Mouse (Mus musculus) large intestine, adult 2 months (tissue): ENCODE results near the gene Gna11. TPM values are rescaled to one million over a fixed set of nuclear protein-coding genes. Genes with fewer than 3 reads are reported as not detected.

Source experiments
- DNase-seq: peaks from one replicate; pipeline ENCODE4 v3.0.0-alpha.2; 2012; ENCODE audit warnings: low read depth, low spot score
- WGBS: fragments of 180-500 bp; shearing (Covaris S2); methylation state at CpG from one replicate; pipeline ENCODE4 v1.1.7; 2018; 5-methylcytosine and 5-hydroxymethylcytosine counted together
- polyA plus RNA-seq: library from polyadenylated mRNA; depleted of rRNA; stranded (reverse); fragments of >200 nt; gene quantifications from 2 replicates; pipeline ENCODE4 v1.2.3, GENCODE M21; 2012; rRNA removed

Gna11 gene
- polyA plus RNA-seq: 402 and 684 TPM in 2 replicates

- peak; percentile 90 for DNase-seq
- under 1% methylated on average over 59 of the region's 59 CpGs for WGBS
Observed at GRCm38 (mm10) chr10:81545161-81545747, at the start of gene Gna11. Gene Gna11, minus strand, starts transcription at chr10:81545190.

GRCm38 (mm10) chr10:81593935-81594334, 48.9 kb upstream of the Gna11 start:
- DNase-seq: no peak
- WGBS: 74% methylated on average over 18 of the region's 18 CpGs

GRCm38 (mm10) chr10:81593223-81593622, 48.2 kb upstream of the Gna11 start:
- WGBS: 71% methylated on average over 4 of the region's 4 CpGs

GRCm38 (mm10) chr10:81592631-81593030, 47.6 kb upstream of the Gna11 start:
- 77% methylated on average over 7 of the region's 7 CpGs for WGBS

More at GRCm38 (mm10) chr10:81593223-81593622, 48.2 kb upstream of the Gna11 start:
- no peak for DNase-seq

GRCm38 (mm10) chr10:81591846-81592245, 46.9 kb upstream of the Gna11 start:
- no peak for DNase-seq

More at GRCm38 (mm10) chr10:81592631-81593030, 47.6 kb upstream of the Gna11 start:
- DNase-seq: no peak

GRCm38 (mm10) chr10:81588739-81589138, 43.7 kb upstream of the Gna11 start:
- no peak for DNase-seq
- WGBS: 87% methylated on average over 7 of the region's 7 CpGs

More at GRCm38 (mm10) chr10:81591846-81592245, 46.9 kb upstream of the Gna11 start:
- 48% methylated on average over 9 of the region's 9 CpGs for WGBS

GRCm38 (mm10) chr10:81583347-81583746, 38.4 kb upstream of the Gna11 start:
- WGBS: 73% methylated on average over 6 of the region's 6 CpGs
- DNase-seq: no peak

GRCm38 (mm10) chr10:81580441-81581070, 35.6 kb upstream of the Gna11 start:
- WGBS: 70% methylated on average over 25 of the region's 25 CpGs

GRCm38 (mm10) chr10:81579967-81580366, 35.0 kb upstream of the Gna11 start:
- 64% methylated on average over 4 of the region's 4 CpGs for WGBS
- no peak for DNase-seq

More at GRCm38 (mm10) chr10:81580441-81581070, 35.6 kb upstream of the Gna11 start:
- DNase-seq: no peak

GRCm38 (mm10) chr10:81575695-81576094, 30.7 kb upstream of the Gna11 start:
- 15% methylated on average over 6 of the region's 6 CpGs for WGBS
- DNase-seq: no peak

- no peak for DNase-seq
- 2% methylated on average over 29 of the region's 30 CpGs for WGBS
Observed at GRCm38 (mm10) chr10:81575208-81575631, 30.2 kb upstream of the Gna11 start.

GRCm38 (mm10) chr10:81574081-81575056, 29.4 kb upstream of the Gna11 start, which contains the start of gene Tle2:
Gene Tle2, plus strand, starts transcription at chr10:81574561.
- no peak for DNase-seq
- WGBS: 36% methylated on average over 10 of the region's 10 CpGs

GRCm38 (mm10) chr10:81572975-81573374, 28.0 kb upstream of the Gna11 start:
- DNase-seq: no peak
- WGBS: 29% methylated on average over 9 of the region's 9 CpGs

GRCm38 (mm10) chr10:81572133-81572671, 27.2 kb upstream of the Gna11 start:
- WGBS: 12% methylated on average over 9 of the region's 9 CpGs
- no peak for DNase-seq

GRCm38 (mm10) chr10:81571501-81571876, 26.5 kb upstream of the Gna11 start:
- WGBS: 1% methylated on average over 18 of the region's 18 CpGs
- peak; percentile 84 for DNase-seq

- peak; percentile 63 for DNase-seq
- WGBS: under 1% methylated on average over 34 of the region's 34 CpGs
Observed at GRCm38 (mm10) chr10:81570831-81571500, 26.0 kb upstream of the Gna11 start.

- WGBS: 11% methylated on average over 11 of the region's 11 CpGs
- no peak for DNase-seq
Observed at GRCm38 (mm10) chr10:81570238-81570800, 25.3 kb upstream of the Gna11 start.

GRCm38 (mm10) chr10:81569507-81570237, 24.7 kb upstream of the Gna11 start:
- DNase-seq: no peak
- 84% methylated on average over 9 of the region's 9 CpGs for WGBS
